Mouse (Mus musculus) stomach, embryonic 14.5 days (tissue): ENCODE measurements at regions not wholly inside any gene's neighbourhood (a gene's known extent, or its start where the extent isn't known, plus 50 kb on each side); places are given as distances from the start of the nearest gene placed in this dataset.

Source experiments
- ATAC-seq: fragments of 200-750 bp; cut with Nextera tagmentation; 2 replicates; pipeline ENCODE4 v1.8.0; 2017; ENCODE audit warnings: low read depth, moderate TSS enrichment; ENCODE audit not compliant: insufficient number of reproducible peaks, insufficient read depth, low FRiP score
- H3K27ac ChIP-seq: fragments of 300-500 bp; sonication (generic); 2 replicates; pipeline ENCODE4 v1.5.1; 2014; ENCODE audit warnings: mild to moderate bottlenecking, low read length, moderate library complexity, mixed read lengths
- H3K27me3 ChIP-seq: fragments of 300-500 bp; sonication (generic); 2 replicates; pipeline ENCODE4 v1.6.1; 2014; ENCODE audit warnings: low read length, control low read depth, mixed read lengths; ENCODE audit not compliant: control insufficient read depth, insufficient read depth
- H3K36me3 ChIP-seq: fragments of 300-500 bp; sonication (generic); 2 replicates; pipeline ENCODE4 v1.6.1; 2014; ENCODE audit warnings: mild to moderate bottlenecking, control low read depth, low read length, moderate library complexity, mixed read lengths; ENCODE audit not compliant: control insufficient read depth, insufficient read depth
- H3K4me1 ChIP-seq: fragments of 300-500 bp; sonication (generic); 2 replicates; pipeline ENCODE4 v1.6.1; 2014; ENCODE audit warnings: low read length, control low read depth, mixed read lengths; ENCODE audit not compliant: control insufficient read depth, insufficient read depth
- H3K4me2 ChIP-seq: fragments of 300-500 bp; sonication (generic); replicated peaks from 2 replicates; pipeline ENCODE4 v1.6.1; 2014; ENCODE audit warnings: low read depth, low read length, control low read depth
- H3K4me3 ChIP-seq: fragments of 300-500 bp; sonication (generic); 2 replicates; pipeline ENCODE4 v1.5.1; 2014; ENCODE audit warnings: low read depth, low read length, control low read depth
- H3K9ac ChIP-seq: fragments of 300-500 bp; sonication (generic); replicated peaks from 2 replicates; pipeline ENCODE4 v1.6.1; 2014; ENCODE audit warnings: low read depth, mild to moderate bottlenecking, control low read depth, low read length, moderate library complexity, mixed read lengths
- H3K9me3 ChIP-seq: fragments of 300-500 bp; sonication (generic); 2 replicates; pipeline ENCODE4 v1.6.1; 2016; ENCODE audit warnings: low read depth, low read length, control low read depth; ENCODE audit not compliant: control insufficient read depth
- WGBS: fragments of 180-500 bp; shearing (Covaris S2); extraction: QIAGEN DNeasy Blood & Tissue Kit; methylation state at CpG from one replicate; pipeline ENCODE4 v1.1.7; 2014; 5-methylcytosine and 5-hydroxymethylcytosine counted together

GRCm38 (mm10) chr16:95868896-95869295 lies 121.9 kb downstream of the Psmg1 start:
- H3K9me3 ChIP-seq, result no peaks in the 10 kb centered on the region
- no peak overlapping the region for H3K9ac ChIP-seq
- no peaks in the 10 kb centered on the region for H3K4me1 ChIP-seq
- H3K4me2 ChIP-seq, result no peak overlapping the region
- WGBS, result 93% methylated on average over 1 of the region's 1 CpGs
- H3K27ac ChIP-seq, result no peak overlapping the region
- no peaks in the 10 kb centered on the region for H3K36me3 ChIP-seq
- no peaks in the 10 kb centered on the region for H3K27me3 ChIP-seq
- H3K4me3 ChIP-seq, result no peak overlapping the region
- ATAC-seq, result no peak

GRCm38 (mm10) chr16:95867516-95867915 lies 123.2 kb downstream of the Psmg1 start:
- H3K27me3 ChIP-seq, result no peaks in the 10 kb centered on the region
- no peak overlapping the region for H3K27ac ChIP-seq
- no peak overlapping the region for H3K4me2 ChIP-seq
- no peaks in the 10 kb centered on the region for H3K4me1 ChIP-seq
- no peaks in the 10 kb centered on the region for H3K9me3 ChIP-seq
- no peaks in the 10 kb centered on the region for H3K36me3 ChIP-seq
- no peak overlapping the region for H3K9ac ChIP-seq
- ATAC-seq, result no peak
- 76% methylated on average over 9 of the region's 9 CpGs for WGBS
- no peak overlapping the region for H3K4me3 ChIP-seq

- no peak overlapping the region for H3K4me2 ChIP-seq
- no peak for ATAC-seq
- no peaks in the 10 kb centered on the region for H3K36me3 ChIP-seq
- no peaks in the 10 kb centered on the region for H3K9me3 ChIP-seq
- no peak overlapping the region for H3K9ac ChIP-seq
- H3K4me1 ChIP-seq, result no peaks in the 10 kb centered on the region
- no peak overlapping the region for H3K4me3 ChIP-seq
- WGBS, result 88% methylated on average over 1 of the region's 1 CpGs
- no peaks in the 10 kb centered on the region for H3K27me3 ChIP-seq
- no peak overlapping the region for H3K27ac ChIP-seq
Measured at GRCm38 (mm10) chr16:95866866-95867420, 123.8 kb downstream of the Psmg1 start.

GRCm38 (mm10) chr16:95865603-95866002 lies 125.2 kb downstream of the Psmg1 start:
- no peaks in the 10 kb centered on the region for H3K36me3 ChIP-seq
- WGBS, result 79% methylated on average over 1 of the region's 1 CpGs
- ATAC-seq, result no peak

GRCm38 (mm10) chr16:95864646-95865045 lies 126.1 kb downstream of the Psmg1 start:
- no peak overlapping the region for H3K27ac ChIP-seq
- no peak overlapping the region for H3K4me3 ChIP-seq
- H3K4me2 ChIP-seq, result no peak overlapping the region
- no peaks in the 10 kb centered on the region for H3K9me3 ChIP-seq
- no peaks in the 10 kb centered on the region for H3K27me3 ChIP-seq
- H3K9ac ChIP-seq, result no peak overlapping the region
- 90% methylated on average over 4 of the region's 4 CpGs for WGBS
- H3K36me3 ChIP-seq, result no peaks in the 10 kb centered on the region
- H3K4me1 ChIP-seq, result no peaks in the 10 kb centered on the region; the same call in 1 of the 2 replicates
- no peak for ATAC-seq

More at GRCm38 (mm10) chr16:95865603-95866002, 125.2 kb downstream of the Psmg1 start:
- Histone ChIP-seq H3K4me1 (no peaks in the 10 kb centered on the region; the same call in 1 of the 2 replicates), H3K9ac (no peak overlapping the region), H3K9me3 (no peaks in the 10 kb centered on the region), H3K27me3 (no peaks in the 10 kb centered on the region), H3K4me3 (no peak overlapping the region), H3K27ac (no peak overlapping the region), H3K4me2 (no peak overlapping the region)

- Histone ChIP-seq H3K4me3 (no peak overlapping the region), H3K27me3 (no peaks in the 10 kb centered on the region), H3K4me1 (no peaks in the 10 kb centered on the region; the same call in 1 of the 2 replicates), H3K4me2 (no peak overlapping the region), H3K27ac (no peak overlapping the region), H3K36me3 (no peaks in the 10 kb centered on the region), H3K9ac (no peak overlapping the region), H3K9me3 (no peaks in the 10 kb centered on the region)
- no peak for ATAC-seq
- 68% methylated on average over 13 of the region's 13 CpGs for WGBS
Measured at GRCm38 (mm10) chr16:95864106-95864505, 126.7 kb downstream of the Psmg1 start.

GRCm38 (mm10) chr16:95863565-95863964 lies 127.2 kb downstream of the Psmg1 start:
- 83% methylated on average over 4 of the region's 4 CpGs for WGBS

GRCm38 (mm10) chr16:95862621-95863020 lies 128.1 kb downstream of the Psmg1 start:
- Histone ChIP-seq H3K27me3 (no peaks in the 10 kb centered on the region), H3K36me3 (no peaks in the 10 kb centered on the region), H3K4me1 (no peaks in the 10 kb centered on the region; the same call in 1 of the 2 replicates), H3K4me3 (no peak overlapping the region), H3K4me2 (no peak overlapping the region), H3K27ac (peak overlapping the region; percentile 28; the same call in 1 of the 2 replicates), H3K9me3 (no peaks in the 10 kb centered on the region), H3K9ac (no peak overlapping the region)
- ATAC-seq, result no peak
- WGBS, result 61% methylated on average over 3 of the region's 3 CpGs

More at GRCm38 (mm10) chr16:95863565-95863964, 127.2 kb downstream of the Psmg1 start:
- Histone ChIP-seq H3K4me3 (no peak overlapping the region), H3K4me2 (no peak overlapping the region), H3K9me3 (no peaks in the 10 kb centered on the region), H3K4me1 (no peaks in the 10 kb centered on the region; the same call in 1 of the 2 replicates), H3K36me3 (no peaks in the 10 kb centered on the region), H3K27me3 (no peaks in the 10 kb centered on the region), H3K27ac (no peak overlapping the region), H3K9ac (no peak overlapping the region)
- no peak for ATAC-seq

GRCm38 (mm10) chr16:95861231-95861690 lies 129.5 kb downstream of the Psmg1 start:
- no peaks in the 10 kb centered on the region for H3K9me3 ChIP-seq

More at GRCm38 (mm10) chr16:95861231-95861690, 129.5 kb downstream of the Psmg1 start:
- H3K9ac ChIP-seq, result no peak overlapping the region
- 0 out of 2 replicates have a peak overlapping the region, but pooled peaks have one; percentile 33 for H3K27ac ChIP-seq
- 74% methylated on average over 12 of the region's 12 CpGs for WGBS
- no peaks in the 10 kb centered on the region for H3K27me3 ChIP-seq
- H3K4me2 ChIP-seq, result no peak overlapping the region
- no peak overlapping the region for H3K4me3 ChIP-seq
- peak; percentile 51; the same call in 1 of the 2 replicates for ATAC-seq
- no peaks in the 10 kb centered on the region for H3K36me3 ChIP-seq
- no peaks in the 10 kb centered on the region; the same call in 1 of the 2 replicates for H3K4me1 ChIP-seq
